Mouse (Mus musculus) forebrain, embryonic 13.5 days (tissue): ENCODE results near the gene Cxcl12. TPM values are rescaled to one million over a fixed set of nuclear protein-coding genes. Genes with fewer than 3 reads are reported as not detected.

Source experiments
- ATAC-seq: fragments of 200-750 bp; cut with Nextera tagmentation; 2 replicates; pipeline ENCODE4 v1.8.0; 2017
- H3K27ac ChIP-seq: fragments of 300-500 bp; sonication (generic); 2 replicates; pipeline ENCODE4 v1.5.1; 2015; ENCODE audit warnings: inconsistent platforms, mild to moderate bottlenecking, moderate library complexity
- H3K27me3 ChIP-seq: fragments of 300-500 bp; sonication (generic); 2 replicates; pipeline ENCODE4 v1.6.1; 2015; ENCODE audit warnings: mild to moderate bottlenecking, inconsistent platforms
- H3K36me3 ChIP-seq: fragments of 300-500 bp; sonication (generic); 2 replicates; pipeline ENCODE4 v1.6.1; 2015; ENCODE audit warnings: mild to moderate bottlenecking, inconsistent platforms; ENCODE audit not compliant: poor library complexity, severe bottlenecking
- H3K4me1 ChIP-seq: fragments of 300-500 bp; sonication (generic); 2 replicates; pipeline ENCODE4 v1.6.1; 2015; ENCODE audit warnings: inconsistent platforms
- H3K4me2 ChIP-seq: fragments of 300-500 bp; sonication (generic); 2 replicates; pipeline ENCODE4 v1.6.1; 2015; ENCODE audit warnings: inconsistent platforms, mild to moderate bottlenecking, moderate library complexity
- H3K4me3 ChIP-seq: fragments of 300-500 bp; sonication (generic); 2 replicates; pipeline ENCODE4 v1.5.1; 2015; ENCODE audit warnings: mild to moderate bottlenecking, inconsistent platforms
- H3K9ac ChIP-seq: fragments of 300-500 bp; sonication (generic); 2 replicates; pipeline ENCODE4 v1.6.1; 2015; ENCODE audit warnings: mild to moderate bottlenecking, inconsistent platforms
- H3K9me3 ChIP-seq: fragments of 300-500 bp; sonication (generic); replicated peaks from 2 replicates; pipeline ENCODE4 v1.6.1; 2016; ENCODE audit warnings: inconsistent platforms
- WGBS: fragments of 180-500 bp; shearing (Covaris S2); methylation state at CpG from one replicate; pipeline ENCODE4 v1.1.7; 2015; 5-methylcytosine and 5-hydroxymethylcytosine counted together
- polyA plus RNA-seq: library from polyadenylated mRNA; unstranded; fragments of >200 nt; fragmentation: Nextera tagmentation; extraction: Ambion mirVana; gene quantifications from 2 replicates; pipeline ENCODE4 v1.2.1, GENCODE M21; 2015

Cxcl12 gene
- polyA plus RNA-seq, 1 experiment from 2014 or later = 59.0 TPM

GRCm38 (mm10) chr6:117206834-117207233 lies 38.5 kb downstream of the Cxcl12 start:
- Histone ChIP-seq H3K36me3 (no peaks in the 10 kb centered on the region), H3K9ac (no peak overlapping the region), H3K4me3 (no peak overlapping the region), H3K9me3 (no peaks in the 10 kb centered on the region), H3K4me2 (no peak overlapping the region), H3K27ac (no peak overlapping the region), H3K4me1 (no peaks in the 10 kb centered on the region), H3K27me3 (no peaks in the 10 kb centered on the region)
- no peak for ATAC-seq
- WGBS = 86% methylated on average over 2 of the region's 2 CpGs

GRCm38 (mm10) chr6:117207289-117207688 lies 39.0 kb downstream of the Cxcl12 start:
- ATAC-seq = no peak
- H3K4me1 ChIP-seq = no peaks in the 10 kb centered on the region
- no peak overlapping the region for H3K9ac ChIP-seq
- H3K27ac ChIP-seq = no peak overlapping the region
- no peaks in the 10 kb centered on the region for H3K27me3 ChIP-seq
- WGBS = 94% methylated on average over 1 of the region's 1 CpGs
- H3K36me3 ChIP-seq = no peaks in the 10 kb centered on the region
- no peak overlapping the region for H3K4me3 ChIP-seq
- H3K4me2 ChIP-seq = no peak overlapping the region
- H3K9me3 ChIP-seq = no peaks in the 10 kb centered on the region

- Histone ChIP-seq H3K36me3 (no peaks in the 10 kb centered on the region), H3K4me2 (no peak overlapping the region), H3K4me3 (no peak overlapping the region), H3K9me3 (no peaks in the 10 kb centered on the region), H3K4me1 (no peaks in the 10 kb centered on the region), H3K9ac (no peak overlapping the region), H3K27ac (no peak overlapping the region), H3K27me3 (no peaks in the 10 kb centered on the region)
- WGBS = 86% methylated on average over 6 of the region's 6 CpGs
- ATAC-seq = no peak
Measured at GRCm38 (mm10) chr6:117210086-117210485, 41.8 kb downstream of the Cxcl12 start.

- no peaks in the 10 kb centered on the region for H3K9me3 ChIP-seq
- H3K4me2 ChIP-seq = no peak overlapping the region
- ATAC-seq = no peak
- no peak overlapping the region for H3K27ac ChIP-seq
- H3K4me3 ChIP-seq = no peak overlapping the region
- no peaks in the 10 kb centered on the region for H3K27me3 ChIP-seq
- H3K9ac ChIP-seq = no peak overlapping the region
- no peaks in the 10 kb centered on the region for H3K4me1 ChIP-seq
- 59% methylated on average over 6 of the region's 6 CpGs for WGBS
- no peaks in the 10 kb centered on the region for H3K36me3 ChIP-seq
Measured at GRCm38 (mm10) chr6:117210536-117210935, 42.2 kb downstream of the Cxcl12 start.

GRCm38 (mm10) chr6:117214506-117214905 lies 46.2 kb downstream of the Cxcl12 start:
- Histone ChIP-seq H3K27ac (no peak overlapping the region), H3K4me3 (no peak overlapping the region), H3K4me2 (no peak overlapping the region), H3K4me1 (no peaks in the 10 kb centered on the region), H3K27me3 (no peaks in the 10 kb centered on the region), H3K9me3 (no peaks in the 10 kb centered on the region), H3K36me3 (no peaks in the 10 kb centered on the region), H3K9ac (no peak overlapping the region)
- 73% methylated on average over 5 of the region's 5 CpGs for WGBS
- no peak for ATAC-seq

GRCm38 (mm10) chr6:117218442-117219299 lies 50.3 kb downstream of the Cxcl12 start:
- Histone ChIP-seq H3K9ac (no peak overlapping the region), H3K4me1 (no peaks in the 10 kb centered on the region), H3K27me3 (no peaks in the 10 kb centered on the region), H3K27ac (no peak overlapping the region), H3K36me3 (no peaks in the 10 kb centered on the region), H3K4me2 (no peak overlapping the region), H3K9me3 (no peaks in the 10 kb centered on the region), H3K4me3 (no peak overlapping the region)
- ATAC-seq = peak; percentile 55; the same call in 1 of the 2 replicates
- WGBS = 87% methylated on average over 9 of the region's 9 CpGs

GRCm38 (mm10) chr6:117219300-117219680 lies 51.0 kb downstream of the Cxcl12 start:
- Histone ChIP-seq H3K9me3 (no peaks in the 10 kb centered on the region), H3K27ac (no peak overlapping the region), H3K9ac (no peak overlapping the region), H3K36me3 (no peaks in the 10 kb centered on the region), H3K4me1 (no peaks in the 10 kb centered on the region), H3K4me3 (no peak overlapping the region), H3K4me2 (no peak overlapping the region), H3K27me3 (no peaks in the 10 kb centered on the region)
- WGBS = 81% methylated on average over 3 of the region's 3 CpGs
- no peak for ATAC-seq

GRCm38 (mm10) chr6:117219911-117220481 lies 51.7 kb downstream of the Cxcl12 start:
- H3K4me2 ChIP-seq = no peak overlapping the region
- H3K27me3 ChIP-seq = no peaks in the 10 kb centered on the region
- no peak overlapping the region for H3K27ac ChIP-seq
- no peaks in the 10 kb centered on the region for H3K36me3 ChIP-seq
- no peaks in the 10 kb centered on the region for H3K9me3 ChIP-seq
- 82% methylated on average over 7 of the region's 7 CpGs for WGBS
- no peak overlapping the region for H3K9ac ChIP-seq
- no peak for ATAC-seq
- no peaks in the 10 kb centered on the region for H3K4me1 ChIP-seq
- no peak overlapping the region for H3K4me3 ChIP-seq

- Histone ChIP-seq H3K27me3 (no peaks in the 10 kb centered on the region), H3K4me3 (no peak overlapping the region), H3K4me2 (no peak overlapping the region), H3K4me1 (no peaks in the 10 kb centered on the region), H3K27ac (no peak overlapping the region), H3K9ac (no peak overlapping the region), H3K9me3 (no peaks in the 10 kb centered on the region), H3K36me3 (no peaks in the 10 kb centered on the region)
- 70% methylated on average over 11 of the region's 11 CpGs for WGBS
- ATAC-seq = no peak
Measured at GRCm38 (mm10) chr6:117220831-117221345, 52.6 kb downstream of the Cxcl12 start.
